Mouse (Mus musculus): Measurements from ENCODE around the gene Tshz2. TPM values are rescaled to one million over a fixed set of nuclear protein-coding genes. Genes with fewer than 3 reads are reported as not detected.

Gene Tshz2
- polyA plus RNA-seq, 1 experiment: not detected

GRCm38 (mm10) chr2:170054943-170055342, 422.1 kb downstream of the Tshz2 start:
- H3K27me3 ChIP-seq (ENCODE audit: control insufficient read depth, insufficient read depth, insufficient read length): no peaks in the 10 kb centered on the region
- no peak overlapping the region for H3ac ChIP-seq (ENCODE audit: control insufficient read depth, insufficient read length, low read depth)
- TF ChIP-seq CEBPB (IDR thresholded peaks at IDR 0.05; ENCODE audit: low read depth) (no peak), MAX (IDR thresholded peaks at IDR 0.05) (no peak), MYOD1 (IDR thresholded peaks at IDR 0.05; ENCODE audit: control insufficient read depth, insufficient read length, low read depth) (no peak), MYOG (IDR thresholded peaks at IDR 0.05; ENCODE audit: control insufficient read depth, extremely low read depth, insufficient read length) (no peak), FOSL1 (IDR thresholded peaks at IDR 0.05; ENCODE audit: insufficient read depth, low read length, poor library complexity, severe bottlenecking) (no peak), USF1 (IDR thresholded peaks at IDR 0.05; ENCODE audit: low read depth) (no peak), CTCF (IDR thresholded peaks at IDR 0.05; ENCODE audit: control insufficient read depth, insufficient read depth, insufficient read length) (no peak)
- no peaks in the 10 kb centered on the region for H3K79me2 ChIP-seq (ENCODE audit: control insufficient read depth, insufficient read depth)
- no peaks in the 10 kb centered on the region for H3K36me3 ChIP-seq (ENCODE audit: control insufficient read depth, insufficient read depth)
- H3K4me3 ChIP-seq (ENCODE audit: insufficient read depth, poor library complexity, severe bottlenecking): no peak overlapping the region
- H3K79me3 ChIP-seq (ENCODE audit: low read depth): no peaks in the 10 kb centered on the region

GRCm38 (mm10) chr2:170055413-170055812, 422.6 kb downstream of the Tshz2 start:
- Histone ChIP-seq H3K27me3 (ENCODE audit: control insufficient read depth, insufficient read depth, insufficient read length) (no peaks in the 10 kb centered on the region), H3K79me2 (ENCODE audit: control insufficient read depth, insufficient read depth) (no peaks in the 10 kb centered on the region), H3ac (ENCODE audit: control insufficient read depth, insufficient read length, low read depth) (no peak overlapping the region), H3K36me3 (ENCODE audit: control insufficient read depth, insufficient read depth) (no peaks in the 10 kb centered on the region), H3K79me3 (ENCODE audit: low read depth) (no peaks in the 10 kb centered on the region), H3K4me3 (ENCODE audit: insufficient read depth, poor library complexity, severe bottlenecking) (no peak overlapping the region)
- TF ChIP-seq MYOG (IDR thresholded peaks at IDR 0.05; ENCODE audit: control insufficient read depth, extremely low read depth, insufficient read length) (no peak), FOSL1 (IDR thresholded peaks at IDR 0.05; ENCODE audit: insufficient read depth, low read length, poor library complexity, severe bottlenecking) (no peak), MAX (IDR thresholded peaks at IDR 0.05) (no peak), USF1 (IDR thresholded peaks at IDR 0.05; ENCODE audit: low read depth) (no peak), CTCF (IDR thresholded peaks at IDR 0.05; ENCODE audit: control insufficient read depth, insufficient read depth, insufficient read length) (no peak), MYOD1 (IDR thresholded peaks at IDR 0.05; ENCODE audit: control insufficient read depth, insufficient read length, low read depth) (no peak), CEBPB (IDR thresholded peaks at IDR 0.05; ENCODE audit: low read depth) (no peak)

- H3K4me3 ChIP-seq (ENCODE audit: insufficient read depth, poor library complexity, severe bottlenecking): no peak overlapping the region
- no peaks in the 10 kb centered on the region for H3K27me3 ChIP-seq (ENCODE audit: control insufficient read depth, insufficient read depth, insufficient read length)
- no peak overlapping the region for H3ac ChIP-seq (ENCODE audit: control insufficient read depth, insufficient read length, low read depth)
- no peaks in the 10 kb centered on the region for H3K36me3 ChIP-seq (ENCODE audit: control insufficient read depth, insufficient read depth)
- TF ChIP-seq CEBPB (IDR thresholded peaks at IDR 0.05; ENCODE audit: low read depth) (no peak), MYOG (IDR thresholded peaks at IDR 0.05; ENCODE audit: control insufficient read depth, extremely low read depth, insufficient read length) (no peak), MYOD1 (IDR thresholded peaks at IDR 0.05; ENCODE audit: control insufficient read depth, insufficient read length, low read depth) (no peak), USF1 (IDR thresholded peaks at IDR 0.05; ENCODE audit: low read depth) (no peak), FOSL1 (IDR thresholded peaks at IDR 0.05; ENCODE audit: insufficient read depth, low read length, poor library complexity, severe bottlenecking) (no peak), MAX (IDR thresholded peaks at IDR 0.05) (no peak), CTCF (IDR thresholded peaks at IDR 0.05; ENCODE audit: control insufficient read depth, insufficient read depth, insufficient read length) (no peak)
- H3K79me2 ChIP-seq (ENCODE audit: control insufficient read depth, insufficient read depth): no peaks in the 10 kb centered on the region
- H3K79me3 ChIP-seq (ENCODE audit: low read depth): no peaks in the 10 kb centered on the region
Observed at GRCm38 (mm10) chr2:170058774-170059173, 426.0 kb downstream of the Tshz2 start.

GRCm38 (mm10) chr2:170060066-170060465, 427.3 kb downstream of the Tshz2 start:
- H3K36me3 ChIP-seq (ENCODE audit: control insufficient read depth, insufficient read depth): no peaks in the 10 kb centered on the region
- no peaks in the 10 kb centered on the region for H3K79me2 ChIP-seq (ENCODE audit: control insufficient read depth, insufficient read depth)
- H3K79me3 ChIP-seq (ENCODE audit: low read depth): no peaks in the 10 kb centered on the region
- no peak for TF ChIP-seq MYOG (IDR thresholded peaks at IDR 0.05; ENCODE audit: control insufficient read depth, extremely low read depth, insufficient read length)
- no peak for TF ChIP-seq CTCF (IDR thresholded peaks at IDR 0.05; ENCODE audit: control insufficient read depth, insufficient read depth, insufficient read length)
- no peak for TF ChIP-seq FOSL1 (IDR thresholded peaks at IDR 0.05; ENCODE audit: insufficient read depth, low read length, poor library complexity, severe bottlenecking)
- no peak for TF ChIP-seq USF1 (IDR thresholded peaks at IDR 0.05; ENCODE audit: low read depth)
- TF ChIP-seq CEBPB (IDR thresholded peaks at IDR 0.05; ENCODE audit: low read depth): no peak
- no peak for TF ChIP-seq MYOD1 (IDR thresholded peaks at IDR 0.05; ENCODE audit: control insufficient read depth, insufficient read length, low read depth)
- no peak for TF ChIP-seq MAX (IDR thresholded peaks at IDR 0.05)
- H3ac ChIP-seq (ENCODE audit: control insufficient read depth, insufficient read length, low read depth): no peak overlapping the region
- no peak overlapping the region for H3K4me3 ChIP-seq (ENCODE audit: insufficient read depth, poor library complexity, severe bottlenecking)
- no peaks in the 10 kb centered on the region for H3K27me3 ChIP-seq (ENCODE audit: control insufficient read depth, insufficient read depth, insufficient read length)

- Histone ChIP-seq H3K79me3 (ENCODE audit: low read depth) (no peaks in the 10 kb centered on the region), H3ac (ENCODE audit: control insufficient read depth, insufficient read length, low read depth) (no peak overlapping the region), H3K4me3 (ENCODE audit: insufficient read depth, poor library complexity, severe bottlenecking) (no peak overlapping the region), H3K79me2 (ENCODE audit: control insufficient read depth, insufficient read depth) (no peaks in the 10 kb centered on the region), H3K36me3 (ENCODE audit: control insufficient read depth, insufficient read depth) (no peaks in the 10 kb centered on the region), H3K27me3 (ENCODE audit: control insufficient read depth, insufficient read depth, insufficient read length) (no peaks in the 10 kb centered on the region)
- TF ChIP-seq CTCF (IDR thresholded peaks at IDR 0.05; ENCODE audit: control insufficient read depth, insufficient read depth, insufficient read length) (no peak), FOSL1 (IDR thresholded peaks at IDR 0.05; ENCODE audit: insufficient read depth, low read length, poor library complexity, severe bottlenecking) (no peak), USF1 (IDR thresholded peaks at IDR 0.05; ENCODE audit: low read depth) (no peak), MAX (IDR thresholded peaks at IDR 0.05) (no peak), MYOG (IDR thresholded peaks at IDR 0.05; ENCODE audit: control insufficient read depth, extremely low read depth, insufficient read length) (no peak), CEBPB (IDR thresholded peaks at IDR 0.05; ENCODE audit: low read depth) (no peak), MYOD1 (IDR thresholded peaks at IDR 0.05; ENCODE audit: control insufficient read depth, insufficient read length, low read depth) (no peak)
Observed at GRCm38 (mm10) chr2:170062378-170062777, 429.6 kb downstream of the Tshz2 start.

GRCm38 (mm10) chr2:170069976-170070375, 437.2 kb downstream of the Tshz2 start:
- H3K4me3 ChIP-seq (ENCODE audit: insufficient read depth, poor library complexity, severe bottlenecking): no peak overlapping the region
- H3K36me3 ChIP-seq (ENCODE audit: control insufficient read depth, insufficient read depth): no peaks in the 10 kb centered on the region
- H3K79me2 ChIP-seq (ENCODE audit: control insufficient read depth, insufficient read depth): no peaks in the 10 kb centered on the region
- H3K79me3 ChIP-seq (ENCODE audit: low read depth): no peaks in the 10 kb centered on the region
- no peak for TF ChIP-seq CEBPB (IDR thresholded peaks at IDR 0.05; ENCODE audit: low read depth)
- peaks cover 11% of the 10 kb centered on the region for H3K27me3 ChIP-seq (ENCODE audit: control insufficient read depth, insufficient read depth, insufficient read length)
- no peak overlapping the region for H3ac ChIP-seq (ENCODE audit: control insufficient read depth, insufficient read length, low read depth)
